Mouse (Mus musculus): ENCODE data around the gene Atxn1. TPM values are rescaled to one million over a fixed set of nuclear protein-coding genes. Genes with fewer than 3 reads are reported as not detected.

Atxn1 gene
- polyA plus RNA-seq, 1 experiment from 2014 or later: 8.3 TPM

DNA sequence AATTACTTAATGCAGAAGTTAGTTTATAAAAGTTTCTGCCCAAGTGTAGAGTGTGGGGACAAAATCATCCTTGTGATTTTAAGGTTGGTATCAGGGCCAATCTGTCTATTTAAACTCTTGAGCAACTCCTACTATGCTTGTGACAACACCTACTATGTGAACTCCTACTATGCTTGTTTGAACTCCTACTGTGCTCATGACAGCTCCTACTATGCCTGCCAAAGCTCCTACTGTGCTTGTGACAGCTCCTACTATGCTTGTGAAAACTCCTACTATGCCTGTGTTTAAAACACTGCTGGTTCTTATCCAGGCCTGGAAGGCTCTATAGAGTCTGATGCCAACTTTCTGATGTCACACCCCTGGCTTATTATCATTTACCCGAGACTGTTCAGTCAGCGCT is 292.2 kb downstream of the Atxn1 start:
- CTCF ChIA-PET: no interaction called here
- no peak for DNase-seq (ENCODE audit: low read depth, low spot score)
- no peaks in the 10 kb centered on the region for H3K27me3 ChIP-seq
- ATAC-seq: no peak
- in situ Hi-C loops (cut with MboI; ENCODE audit: low pct_unique_long_range_greater_than_20kb): no loop called here
- POLR2A ChIA-PET: no interaction called here
- TF ChIP-seq CTCF (IDR thresholded peaks at IDR 0.05): no peak

DNA sequence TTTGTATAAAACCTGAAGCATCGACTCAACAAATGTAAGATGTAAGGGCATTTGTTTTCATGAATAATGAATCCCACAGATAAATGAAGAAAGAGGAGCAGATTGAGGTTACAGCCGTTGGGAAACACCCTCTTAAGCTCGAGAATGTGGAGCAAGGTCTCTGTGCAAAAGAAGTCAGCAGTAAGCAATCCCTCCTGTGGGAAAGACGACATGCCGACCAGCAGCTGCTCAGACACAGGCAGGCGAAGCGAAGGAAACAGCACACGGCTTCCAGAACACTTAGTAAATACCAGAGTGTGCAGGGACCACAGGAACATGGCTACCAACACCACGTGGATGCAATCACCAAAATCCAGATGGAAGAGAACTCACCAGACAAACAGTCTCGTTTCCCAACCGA is 294.8 kb downstream of the Atxn1 start:
- no peak for TF ChIP-seq CTCF (IDR thresholded peaks at IDR 0.05)
- no peak for ATAC-seq
- no peak for DNase-seq (ENCODE audit: low read depth, low spot score)
- ChIA-PET POLR2A (no interaction called here), CTCF (no interaction called here)
- no peaks in the 10 kb centered on the region for H3K27me3 ChIP-seq
- in situ Hi-C loops (cut with MboI; ENCODE audit: low pct_unique_long_range_greater_than_20kb): no loop called here

DNA sequence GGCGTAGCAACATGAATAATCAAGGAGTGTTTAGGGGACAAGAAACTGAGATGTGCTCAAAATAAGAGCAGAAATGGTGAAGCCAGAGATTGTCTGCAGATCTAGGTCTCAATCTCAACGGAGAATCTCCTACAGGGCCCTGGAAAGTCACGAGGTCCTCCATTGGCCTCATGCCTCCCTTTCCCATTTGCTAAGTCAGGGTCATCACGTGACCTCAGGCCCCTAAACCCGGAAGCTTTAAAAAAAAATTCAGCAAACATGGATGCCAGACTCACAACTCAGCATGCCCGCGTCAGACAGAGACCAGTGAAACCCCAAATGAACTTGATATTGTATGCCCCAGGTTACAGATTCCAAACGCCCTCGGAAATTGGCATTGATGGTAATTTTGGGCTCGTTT is 302.0 kb downstream of the Atxn1 start:
- CTCF ChIA-PET: no interaction called here
- in situ Hi-C loops (cut with MboI; ENCODE audit: low pct_unique_long_range_greater_than_20kb): no loop called here
- TF ChIP-seq CTCF (IDR thresholded peaks at IDR 0.05): no peak
- ATAC-seq (no peak), DNase-seq (ENCODE audit: low read depth, low spot score) (no peak)
- no peaks in the 10 kb centered on the region for H3K27me3 ChIP-seq
- POLR2A ChIA-PET: no interaction called here

DNA sequence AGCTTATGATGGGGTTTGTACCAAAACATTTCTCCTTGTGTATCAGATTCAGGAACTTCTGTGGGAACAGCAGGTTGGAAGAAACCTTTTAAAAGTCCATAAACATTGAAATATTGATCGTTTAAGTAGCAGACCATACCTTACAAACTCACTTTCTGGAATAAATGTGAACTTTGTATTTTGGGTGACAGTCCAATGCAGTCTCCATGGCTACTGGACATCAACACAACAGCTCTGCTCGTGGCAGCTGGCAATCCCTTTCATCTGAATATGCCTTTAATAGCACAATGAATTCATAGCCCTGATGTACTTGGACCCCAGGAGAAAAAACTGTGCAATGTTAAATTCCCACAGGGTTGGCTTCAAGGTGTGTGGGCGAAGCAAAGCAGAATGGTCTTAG is 302.6 kb downstream of the Atxn1 start:
- TF ChIP-seq CTCF (IDR thresholded peaks at IDR 0.05): no peak

DNA sequence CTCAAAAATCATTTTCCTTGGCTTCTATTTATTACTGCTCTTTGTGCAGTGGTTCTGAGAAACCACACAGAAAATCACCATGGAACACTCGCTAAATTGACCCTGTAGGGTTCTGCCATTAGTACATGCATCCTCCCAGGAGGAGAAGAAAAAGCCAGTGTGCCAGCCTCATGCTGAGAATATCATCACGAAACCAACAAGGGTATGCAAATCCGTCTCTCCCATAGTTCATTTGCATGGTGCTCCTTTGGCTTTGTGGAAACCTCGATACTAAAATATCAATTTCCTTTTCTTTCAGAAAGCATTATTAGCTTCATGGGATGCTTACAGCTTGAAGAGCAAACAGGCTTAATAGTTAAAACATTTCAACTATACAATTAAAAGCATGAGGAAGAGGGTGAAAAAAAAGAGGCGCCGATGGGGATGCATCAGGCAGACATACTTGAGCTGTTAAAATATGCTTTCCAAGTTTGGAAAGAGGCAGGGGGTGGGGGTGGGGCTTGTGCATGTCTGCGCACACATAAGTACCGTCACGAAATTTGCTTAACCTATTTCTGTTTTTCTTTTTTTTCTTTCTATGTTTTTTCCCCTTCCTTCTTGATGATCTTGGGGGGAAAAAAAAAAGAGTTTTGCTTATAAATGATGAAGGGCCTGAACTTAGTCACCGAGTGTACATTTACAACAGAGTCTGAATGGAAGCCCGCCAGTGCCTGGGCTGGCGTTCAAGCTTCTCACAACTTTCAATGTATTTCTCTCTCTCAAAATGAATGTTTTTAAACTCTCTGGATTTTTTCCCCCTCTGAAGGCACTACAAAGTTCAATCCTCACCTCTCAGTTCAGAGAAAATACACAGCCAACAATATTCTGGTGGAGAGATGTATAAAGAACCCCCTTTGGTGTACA is 303.3 kb downstream of the Atxn1 start:
- H3K27me3 ChIP-seq: no peaks in the 10 kb centered on the region
- ChIA-PET POLR2A (no interaction called here), CTCF (interaction anchor here (1.2 kb wide), 1 partner anchor 10 kb away, joined by 3 read pairs; no protein-coding TSS in a partner anchor)
- no peak for ATAC-seq
- DNase-seq (ENCODE audit: low read depth, low spot score): no peak
- no peak for TF ChIP-seq CTCF (IDR thresholded peaks at IDR 0.05)
- in situ Hi-C loops (cut with MboI; ENCODE audit: low pct_unique_long_range_greater_than_20kb): no loop called here

More for the DNA sequence above, 302.6 kb downstream of the Atxn1 start:
- POLR2A ChIA-PET: no interaction called here
- in situ Hi-C loops (cut with MboI; ENCODE audit: low pct_unique_long_range_greater_than_20kb): no loop called here
- H3K27me3 ChIP-seq: no peaks in the 10 kb centered on the region
- ATAC-seq (no peak), DNase-seq (ENCODE audit: low read depth, low spot score) (no peak)
- CTCF ChIA-PET: no interaction called here

DNA sequence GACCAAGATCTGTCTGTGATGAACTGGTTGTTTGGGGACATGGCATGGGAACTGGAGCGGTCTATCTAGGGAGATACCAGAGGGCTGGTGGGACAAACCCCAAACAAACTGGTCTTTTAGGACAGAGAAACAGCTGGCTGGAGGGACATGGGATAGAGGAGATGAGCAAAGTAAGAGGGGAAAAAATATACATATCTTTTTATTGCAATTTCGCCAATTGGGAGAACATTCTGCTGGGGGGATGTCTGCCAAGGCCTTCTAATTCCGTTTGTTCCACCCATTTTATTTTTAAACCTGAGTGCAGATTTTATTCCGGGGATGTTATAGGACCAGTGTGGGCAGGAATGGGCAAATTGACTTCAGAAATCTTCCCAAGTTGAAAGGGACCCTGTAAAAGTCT is 305.0 kb downstream of the Atxn1 start:
- in situ Hi-C loops (cut with MboI; ENCODE audit: low pct_unique_long_range_greater_than_20kb): no loop called here
- no peak for TF ChIP-seq CTCF (IDR thresholded peaks at IDR 0.05)
- POLR2A ChIA-PET: interaction anchor here (1.4 kb wide), 1 partner anchor 16 kb away, joined by 5 read pairs; no protein-coding TSS in a partner anchor
- CTCF ChIA-PET: no interaction called here
- no peaks in the 10 kb centered on the region for H3K27me3 ChIP-seq
- DNase-seq (ENCODE audit: low read depth, low spot score) (no peak), ATAC-seq (no peak)

DNA sequence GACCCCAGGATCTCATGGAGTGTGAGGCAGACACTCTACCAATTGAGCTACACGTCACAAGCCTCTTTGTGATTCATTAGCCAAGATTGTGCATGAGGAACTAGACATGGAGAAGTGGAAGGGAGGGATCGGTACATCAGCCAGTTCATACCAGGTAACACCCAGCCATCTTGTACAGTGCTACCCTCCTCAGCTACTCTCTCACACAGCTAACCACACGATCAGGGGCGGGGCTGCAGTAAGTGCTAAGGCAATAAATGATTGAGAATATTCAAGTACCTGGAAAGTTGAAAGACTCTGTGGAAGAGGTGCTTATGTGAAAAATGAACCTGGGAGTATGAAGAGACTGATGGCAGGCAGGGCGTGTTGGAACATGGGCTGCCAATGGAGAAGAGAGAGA is 306.5 kb downstream of the Atxn1 start:
- ATAC-seq: no peak
- ChIA-PET CTCF (interaction anchor here (0.7 kb wide), 1 partner anchor 10 kb away, joined by 3 read pairs; no protein-coding TSS in a partner anchor), POLR2A (interaction anchor here (1.4 kb wide), 1 partner anchor 15 kb away, joined by 5 read pairs; no protein-coding TSS in a partner anchor)
- H3K27me3 ChIP-seq: no peaks in the 10 kb centered on the region
- no peak for DNase-seq (ENCODE audit: low read depth, low spot score)
- in situ Hi-C loops (cut with MboI; ENCODE audit: low pct_unique_long_range_greater_than_20kb): no loop called here
- TF ChIP-seq CTCF (IDR thresholded peaks at IDR 0.05): no peak

DNA sequence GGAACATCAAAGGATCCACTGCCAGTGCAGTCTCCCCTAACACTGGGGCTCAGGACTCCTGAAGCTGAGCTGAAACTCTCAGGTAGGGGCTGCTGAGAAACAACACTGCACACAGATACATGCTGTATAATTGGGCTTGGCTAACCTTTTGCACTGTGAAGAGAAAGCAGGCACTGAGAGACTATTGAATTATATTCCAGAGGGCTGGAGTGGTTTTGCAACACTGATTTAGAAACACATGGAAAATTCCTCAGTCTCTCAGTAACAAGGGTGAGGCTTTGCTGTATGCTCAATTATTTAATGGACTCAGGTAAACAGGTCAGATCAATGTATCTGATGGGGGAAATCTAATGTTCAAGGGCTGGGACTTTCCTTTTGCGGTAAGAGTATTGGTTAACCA is 307.6 kb downstream of the Atxn1 start:
- no peak for ATAC-seq
- DNase-seq (ENCODE audit: low read depth, low spot score): no peak
- CTCF ChIA-PET: no interaction called here
- no peaks in the 10 kb centered on the region for H3K27me3 ChIP-seq
- POLR2A ChIA-PET: no interaction called here
- no peak for TF ChIP-seq CTCF (IDR thresholded peaks at IDR 0.05)
- in situ Hi-C loops (cut with MboI; ENCODE audit: low pct_unique_long_range_greater_than_20kb): no loop called here

DNA sequence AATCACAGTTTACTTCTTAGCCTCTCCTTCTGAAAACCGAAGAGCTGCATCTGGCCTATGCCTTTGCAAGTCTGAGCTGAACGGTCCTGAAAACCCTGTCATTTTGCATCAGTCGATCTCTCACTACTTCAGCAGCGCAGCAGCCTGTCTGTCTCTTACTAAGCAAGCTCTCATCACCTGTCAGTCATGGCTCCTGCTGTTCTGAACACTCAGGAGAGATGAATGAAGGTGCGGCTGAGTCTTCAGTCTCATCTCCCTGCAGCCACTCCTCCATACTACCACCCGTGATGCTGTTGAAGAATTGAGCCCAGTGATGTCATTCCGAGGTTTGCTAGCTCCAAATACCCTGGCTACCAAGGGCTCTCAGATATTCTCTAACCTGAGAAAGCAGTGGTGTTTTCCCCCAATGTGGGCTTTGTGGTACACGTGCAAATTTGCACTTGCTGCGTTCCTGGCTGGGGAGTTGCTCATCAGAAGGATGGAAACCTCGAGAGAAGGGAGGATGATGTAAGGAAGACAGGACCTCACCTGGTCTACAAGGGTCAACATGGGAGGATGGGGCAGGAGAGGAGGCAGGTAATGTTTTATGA is 313.1 kb downstream of the Atxn1 start:
- CTCF ChIA-PET: interaction anchor here (0.7 kb wide), 1 partner anchor 10 kb away, joined by 3 read pairs; no protein-coding TSS in a partner anchor
- POLR2A ChIA-PET: no interaction called here
- no peak for TF ChIP-seq CTCF (IDR thresholded peaks at IDR 0.05)
- H3K27me3 ChIP-seq: no peaks in the 10 kb centered on the region
- DNase-seq (ENCODE audit: low read depth, low spot score) (no peak), ATAC-seq (no peak)
- in situ Hi-C loops (cut with MboI; ENCODE audit: low pct_unique_long_range_greater_than_20kb): no loop called here

DNA sequence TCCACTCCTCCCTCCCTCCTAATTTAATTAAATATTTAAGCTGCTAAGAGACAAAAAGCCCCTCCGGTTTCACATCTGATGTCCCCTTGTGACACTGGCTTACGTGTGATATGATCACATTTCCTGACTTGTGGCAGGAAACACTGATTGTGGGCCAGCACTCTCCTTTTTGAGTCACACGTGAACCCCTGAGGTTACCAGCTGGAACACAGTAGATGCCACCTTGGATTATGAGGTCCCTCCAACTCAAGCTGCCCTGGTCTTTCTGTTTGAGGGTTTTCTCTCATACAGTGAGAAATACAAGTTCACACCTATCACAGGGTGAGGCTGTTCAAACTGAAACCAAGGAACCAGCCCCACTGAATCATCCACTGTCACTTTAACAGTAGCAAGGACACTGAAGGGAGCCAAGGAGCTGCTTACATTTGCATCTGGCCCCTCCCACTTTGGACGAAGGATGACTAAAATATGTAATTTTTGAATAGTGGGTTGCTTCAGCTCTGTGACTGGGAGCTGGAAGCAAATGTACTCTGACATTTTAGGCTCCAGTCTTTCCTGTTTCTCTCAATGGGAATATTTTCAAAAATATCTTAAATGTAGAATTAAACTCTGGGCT is 315.5 kb downstream of the Atxn1 start:
- DNase-seq (ENCODE audit: low read depth, low spot score) (no peak), ATAC-seq (no peak)
- no peaks in the 10 kb centered on the region for H3K27me3 ChIP-seq
- in situ Hi-C loops (cut with MboI; ENCODE audit: low pct_unique_long_range_greater_than_20kb): no loop called here
- TF ChIP-seq CTCF (IDR thresholded peaks at IDR 0.05): no peak
- ChIA-PET CTCF (interaction anchor here (1.1 to 1.3 kb wide), 2 partner anchors 12 to 50 kb away, joined by 3 read pairs; no protein-coding TSS in a partner anchor), POLR2A (no interaction called here)

All from Patski (cell line).